Mouse (Mus musculus) stomach, adult 2 months (tissue): Measurements from ENCODE around the gene Kars. TPM values are rescaled to one million over a fixed set of nuclear protein-coding genes. Genes with fewer than 3 reads are reported as not detected.

Experiments
- polyA plus RNA-seq: library from polyadenylated mRNA; depleted of rRNA; stranded (reverse); fragments of >200 nt; gene quantifications from 2 replicates; pipeline ENCODE4 v1.2.3, GENCODE M21; 2012; rRNA removed

Gene Kars
- polyA plus RNA-seq: 8.8 and 11.5 TPM in 2 replicates

DNA sequence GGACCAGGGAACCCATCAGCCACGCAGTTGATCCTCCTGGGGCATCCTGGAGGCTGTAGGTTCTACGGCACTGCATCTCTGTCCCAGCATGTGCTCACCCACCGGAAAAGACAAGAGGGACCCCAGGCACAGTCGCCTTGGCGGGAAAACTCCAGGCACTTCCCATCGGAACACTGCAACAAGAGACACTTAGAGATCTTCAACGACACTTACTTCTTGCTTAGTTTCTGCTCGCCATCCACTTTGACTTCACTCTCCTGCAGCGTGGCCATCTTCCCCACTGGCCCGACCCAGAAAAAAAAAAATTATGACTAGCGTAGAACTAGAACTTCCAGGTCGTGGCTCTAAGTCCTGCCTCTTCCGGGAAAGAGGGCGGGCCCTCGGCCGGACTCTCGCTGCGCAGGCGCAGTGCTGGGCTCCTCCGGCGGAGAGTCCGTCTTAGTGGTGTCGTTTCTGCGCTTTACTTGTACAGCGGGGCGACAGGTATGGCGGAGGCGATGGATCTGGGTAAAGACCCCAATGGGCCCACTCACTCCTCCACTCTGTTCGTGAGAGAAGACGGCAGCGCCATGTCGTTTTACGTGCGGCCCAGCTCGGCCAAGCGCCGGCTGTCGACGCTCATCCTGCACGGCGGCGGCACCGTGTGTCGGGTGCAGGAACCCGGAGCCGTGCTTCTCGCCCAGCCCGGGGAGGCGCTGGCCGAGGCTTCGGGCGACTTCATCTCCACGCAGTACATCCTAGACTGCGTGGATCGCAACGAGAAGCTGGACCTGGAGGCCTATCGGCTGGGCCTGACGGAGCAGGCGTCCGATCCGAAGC is at the start of gene Kars, which contains the start of gene Terf2ip:
Kars (minus strand) TSS at position 327 of the 819 bp plus-strand sequence.
Terf2ip (plus strand) TSS at position 402 of the 819 bp plus-strand sequence.

DNA sequence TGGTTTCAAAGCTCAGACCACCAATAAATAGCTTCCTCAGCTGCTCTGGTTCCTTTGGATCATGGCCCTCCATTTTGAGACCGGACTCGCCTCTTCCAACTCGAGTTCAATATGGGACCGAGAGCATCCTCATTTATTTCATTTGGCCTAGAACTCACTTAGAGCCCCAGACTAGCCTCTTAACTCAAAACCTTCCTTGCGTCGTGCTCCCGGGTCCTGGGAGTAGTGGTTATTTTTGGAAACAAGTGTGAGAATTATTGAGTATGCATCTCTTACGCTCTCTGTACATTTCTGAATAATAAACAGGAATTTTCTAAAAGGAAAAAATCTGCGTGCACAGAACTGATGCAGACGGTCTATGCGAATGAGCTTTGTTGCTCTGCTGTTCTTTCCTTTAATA is 3.8 kb upstream of the Kars start, which contains the start of gene Gm6793:
Gm6793 (minus strand) TSS at position 101 of the 400 bp plus-strand sequence.

DNA sequence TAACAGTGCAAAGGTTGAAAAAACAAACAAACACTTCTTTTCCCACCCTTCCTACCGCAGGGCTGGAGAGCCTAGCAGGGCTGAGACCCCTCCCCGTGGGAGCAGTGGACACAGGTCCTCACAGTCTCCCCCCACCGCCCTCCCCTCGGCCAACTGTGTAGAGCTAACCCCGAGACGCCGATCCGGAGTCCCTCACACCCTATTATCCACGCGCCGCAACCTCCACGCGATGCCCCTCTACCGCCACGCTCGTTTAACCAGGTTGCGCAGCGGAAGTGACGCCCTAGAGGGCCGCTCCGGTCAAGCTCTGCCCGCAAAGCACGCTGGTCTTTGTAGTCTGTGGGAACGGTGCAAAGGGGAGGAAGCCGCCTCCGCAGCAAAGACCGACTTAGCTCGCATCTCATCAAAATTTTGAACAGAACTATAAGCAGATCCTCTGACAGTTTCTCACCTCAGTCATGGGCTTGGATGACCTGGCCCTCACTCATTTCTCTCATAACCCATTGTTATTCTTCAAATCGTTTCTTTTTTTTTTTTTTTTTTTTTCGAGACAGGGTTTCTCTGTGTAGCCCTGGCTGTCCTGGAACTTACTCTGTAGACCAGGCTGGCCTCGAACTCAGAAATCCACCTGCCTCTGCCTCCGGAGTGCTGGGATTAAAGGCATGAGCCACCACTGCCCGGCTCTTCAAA is 19.0 kb downstream of the Kars start, which contains the start of gene Adat1:
Adat1 (minus strand) TSS at position 290 of the 690 bp plus-strand sequence.

Other genes starting within 250 kb of the Kars start
- 0.32 and 0.55 TPM in 2 replicates for gene Cfdp1, start 157.0 kb downstream of the Kars start, polyA plus RNA-seq
- gene Tmem170, start 134.6 kb downstream of the Kars start, polyA plus RNA-seq: 0.98 and 1.1 TPM in 2 replicates
- gene Chst5, start 100.9 kb downstream of the Kars start, polyA plus RNA-seq: 0.09 and 0.14 TPM in 2 replicates
- gene Tmem231, start 77.4 kb downstream of the Kars start, polyA plus RNA-seq: 1.6 TPM in 2 replicates
- gene Gabarapl2, start 70.6 kb downstream of the Kars start, polyA plus RNA-seq: 4.9 and 5.7 TPM in 2 replicates
- 0.40 and 0.74 TPM in 2 replicates for gene Adat1, start 19.0 kb downstream of the Kars start, polyA plus RNA-seq
- gene Terf2ip, start 75 bp upstream of the Kars start, polyA plus RNA-seq: 2.8 and 3.3 TPM in 2 replicates
- gene Gm6793, start 3.7 kb upstream of the Kars start, polyA plus RNA-seq: not detected in 2 replicates